Mouse (Mus musculus): ENCODE results near the gene Rgl1.

GRCm38 (mm10) chr1:152685531-152685930 lies 80.6 kb downstream of the Rgl1 start:
- TF ChIP-seq CTCF (conservative IDR thresholded peaks at IDR 0.05; ENCODE audit: low read length): no peak
- no peak for TF ChIP-seq NANOG (IDR thresholded peaks at IDR 0.05; ENCODE audit: borderline replicate concordance, low read length)
